Mouse (Mus musculus) spleen, adult 2 months (tissue): ENCODE results near the gene Hcn3.

Experiments
- CTCF ChIP-seq: fragments of 200-500 bp; IDR thresholded peaks from 2 replicates; pipeline ENCODE4 v1.5.1; 2011; ENCODE audit warnings: mild to moderate bottlenecking, inconsistent platforms; ENCODE audit not compliant: insufficient read depth, insufficient read length, insufficient replicate concordance; ENCODE audit errors: extremely low read depth
- POLR2A ChIP-seq: fragments of 200-500 bp; IDR thresholded peaks from 2 replicates; pipeline ENCODE4 v1.6.1; 2011; ENCODE audit warnings: low read depth, low read length, inconsistent platforms

GRCm38 (mm10) chr3:89182531-89183057, 22.6 kb upstream of the Hcn3 start:
- no peak for TF ChIP-seq CTCF
- TF ChIP-seq POLR2A = no peak
